Comparison of ENCODE assay signal across 8 mouse cellular contexts in the genomic region with DNA sequence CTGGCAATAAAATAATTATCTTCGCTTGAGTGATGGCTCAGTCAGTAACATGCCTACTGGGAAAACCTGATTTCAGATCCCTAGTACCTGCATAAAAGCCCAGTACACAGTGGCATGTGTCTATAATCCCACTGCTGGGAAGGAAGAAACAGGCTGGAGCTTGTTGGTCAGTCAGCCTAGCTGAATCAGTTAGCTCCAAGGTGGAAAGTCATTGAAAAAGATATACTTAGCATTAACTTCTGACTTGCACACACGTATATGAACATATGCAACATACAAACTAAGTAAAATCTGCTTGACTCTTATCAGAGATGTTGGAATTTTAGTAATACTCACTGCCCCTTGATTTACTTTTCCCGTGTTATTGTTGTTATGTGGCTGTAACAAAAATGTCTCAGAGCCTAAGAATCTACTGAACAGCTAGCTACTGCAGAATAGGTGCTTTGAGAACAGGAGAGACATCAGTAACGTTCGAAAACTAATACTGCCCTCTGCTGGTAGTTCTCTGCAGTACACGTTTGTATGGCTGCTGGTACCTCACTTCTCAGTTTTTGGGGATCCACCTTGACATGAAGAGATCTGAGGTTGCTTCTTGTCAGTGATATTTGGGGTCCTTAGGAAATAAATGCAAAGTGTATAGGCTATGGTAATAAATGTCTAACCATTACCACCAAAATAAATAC. TPM values are rescaled to one million over a fixed set of nuclear protein-coding genes. Genes with fewer than 3 reads are reported as not detected.
DNase-seq lines count a peak whose midpoint lies in the region; ATAC-seq lines count a peak whose summit lies in the region.

No protein-coding gene starts in this region.

- ATAC-seq in forebrain, embryonic 15.5 days (replicated peaks) = peak; percentile 70
- ATAC-seq in limb, embryonic 12.5 days (ENCODE audit: insufficient number of reproducible peaks, insufficient read depth, low FRiP score, low TSS enrichment, low read depth) = no peak

- H3K27ac ChIP-seq in forebrain, embryonic 15.5 days (replicated peaks) = no peak overlapping the region
- peak overlapping the region; percentile 72; the same call in 1 of the 2 replicates for H3K27ac ChIP-seq in limb, embryonic 12.5 days

- no peaks in the 10 kb centered on the region for H3K27me3 ChIP-seq in forebrain, embryonic 15.5 days
- no peaks in the 10 kb centered on the region for H3K27me3 ChIP-seq in limb, embryonic 12.5 days

- DNase-seq in urinary bladder, postnatal 36 days (ENCODE audit: low spot score in 2 of 2) = peak; percentile 26 to 28
- DNase-seq in urinary bladder, postnatal 4 days (ENCODE audit: low spot score in 2 of 2) = no peak
- DNase-seq in cerebellum, adult 11 months = peak; percentile 37
- DNase-seq in kidney, adult 18-20 months = peak; percentile 37
- peak; percentile 90 for DNase-seq in naive thymus-derived CD4-positive, alpha-beta T cell, adult 2 months (ENCODE audit: low read depth)
- DNase-seq in thymus, postnatal 0 days (ENCODE audit: low spot score) = peak; percentile 77

- H3K4me3 ChIP-seq in forebrain, embryonic 15.5 days = no peak overlapping the region
- no peak overlapping the region for H3K4me3 ChIP-seq in limb, embryonic 12.5 days (replicated peaks)

- H3K4me1 ChIP-seq in forebrain, embryonic 15.5 days = no peaks in the 10 kb centered on the region
- peaks cover 50% of the 10 kb centered on the region for H3K4me1 ChIP-seq in limb, embryonic 12.5 days (replicated peaks)

- no peak overlapping the region for H3K4me2 ChIP-seq in forebrain, embryonic 15.5 days (replicated peaks)
- H3K4me2 ChIP-seq in limb, embryonic 12.5 days = no peak overlapping the region

- no peak overlapping the region for H3K9ac ChIP-seq in forebrain, embryonic 15.5 days (replicated peaks)
- no peak overlapping the region for H3K9ac ChIP-seq in limb, embryonic 12.5 days (replicated peaks)

- no peaks in the 10 kb centered on the region for H3K36me3 ChIP-seq in forebrain, embryonic 15.5 days
- no peaks in the 10 kb centered on the region for H3K36me3 ChIP-seq in limb, embryonic 12.5 days

- no peaks in the 10 kb centered on the region for H3K9me3 ChIP-seq in forebrain, embryonic 15.5 days
- H3K9me3 ChIP-seq in limb, embryonic 12.5 days = no peaks in the 10 kb centered on the region

- 33% methylated on average over 6 of the region's 6 CpGs for WGBS in forebrain, embryonic 15.5 days
- 31% methylated on average over 6 of the region's 6 CpGs for WGBS in limb, embryonic 12.5 days

RNA-seq across cellular contexts. Expression of gene Hmcn1, which starts 16.0 kb away (rescaled TPM):
- 0.66 and 1.0 TPM in 2 replicates for polyA plus RNA-seq in forebrain, embryonic 15.5 days (2015; fragmentation: Nextera tagmentation; extraction: Ambion mirVana)
- polyA plus RNA-seq in limb, embryonic 12.5 days (2016; fragmentation: Nextera tagmentation; extraction: Ambion mirVana) = 23.8 and 25.6 TPM in 2 replicates
- polyA plus RNA-seq in thymus, postnatal 0 days (2015; fragmentation: Nextera tagmentation; extraction: Ambion mirVana) = 0.13 and 0.29 TPM in 2 replicates

Comparison
In these comparisons a context has a peak if more than half of its experiments do, and no peak if none do; other contexts are left out.
1. DNase-seq: peak in urinary bladder, postnatal 36 days (2 of 2), cerebellum, adult 11 months (single experiment), kidney, adult 18-20 months (single experiment), naive thymus-derived CD4-positive, alpha-beta T cell, adult 2 months (single experiment) and thymus, postnatal 0 days (single experiment); none in urinary bladder, postnatal 4 days (0 of 2).
2. RNA of gene Hmcn1, which starts 16.0 kb away (polyA plus RNA-seq): 23.8 to 25.6 TPM in limb, embryonic 12.5 days; 0.66 to 1.0 TPM in forebrain, embryonic 15.5 days and 0.13 to 0.29 TPM in thymus, postnatal 0 days; every median in the first group is over 10 times any median in the second.